Mouse (Mus musculus): Measurements from ENCODE around the gene Fcgr1. TPM values are rescaled to one million over a fixed set of nuclear protein-coding genes. Genes with fewer than 3 reads are reported as not detected.
"Not testable (repeated sequence)": the region's sequence is repeated elsewhere in the genome, so short reads cannot be mapped to it uniquely, and the experiment has no call there.

Gene Fcgr1
- polyA plus RNA-seq, 1 experiment from 2014 or later: 4.7 TPM

DNA sequence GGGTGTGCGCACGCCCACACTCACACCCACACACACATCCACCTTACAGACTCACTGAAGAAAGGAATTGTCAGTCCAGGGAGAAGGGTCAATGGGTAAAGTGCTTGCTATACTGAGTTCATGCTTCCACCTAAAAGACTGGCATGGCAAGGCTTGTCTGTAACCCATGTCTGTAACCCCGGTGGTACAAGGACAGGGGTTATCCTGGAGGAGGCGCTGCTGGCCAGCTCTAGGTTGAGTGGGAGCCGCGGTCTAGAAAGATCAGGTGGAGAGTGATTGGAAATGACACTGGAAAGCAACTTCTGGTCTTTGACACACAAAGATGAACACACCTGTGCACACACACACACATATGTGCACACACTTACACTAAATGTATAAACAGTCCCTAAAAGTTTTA is 13.1 kb downstream of the Fcgr1 start:
- no peak overlapping the region for H3K9ac ChIP-seq (replicated peaks; ENCODE audit: low read depth)
- ATAC-seq (no peak), DNase-seq (ENCODE audit: low spot score) (no peak)
- no peaks in the 10 kb centered on the region for H3K36me3 ChIP-seq (ENCODE audit: insufficient read depth, low read length)
- no peak overlapping the region for H3K27ac ChIP-seq (ENCODE audit: low read length)
- no peaks in the 10 kb centered on the region for H3K27me3 ChIP-seq (replicated peaks; ENCODE audit: insufficient read depth, low read length)
- H3K4me3 ChIP-seq (ENCODE audit: low read depth, low read length): no peak overlapping the region
- 51% methylated on average over 6 of the region's 6 CpGs for WGBS
- H3K4me1 ChIP-seq (ENCODE audit: insufficient read depth, low read depth, low read length): peaks cover 3% of the 10 kb centered on the region; the same call in 1 of the 2 replicates
- TF ChIP-seq CTCF (IDR thresholded peaks at IDR 0.05) (peak; percentile 24; the same call in 1 of the 2 replicates), EP300 (IDR thresholded peaks at IDR 0.05) (no peak)
- no peaks in the 10 kb centered on the region for H3K9me3 ChIP-seq (ENCODE audit: low read length)
- H3K4me2 ChIP-seq (replicated peaks; ENCODE audit: low read depth, low read length): no peak overlapping the region

- peak; percentile 83 for TF ChIP-seq CTCF (IDR thresholded peaks at IDR 0.05)
- TF ChIP-seq EP300 (IDR thresholded peaks at IDR 0.05): no peak
- peak; percentile 93 for DNase-seq (ENCODE audit: low spot score)
- peaks cover 3% of the 10 kb centered on the region; the same call in 1 of the 2 replicates for H3K4me1 ChIP-seq (ENCODE audit: insufficient read depth, low read depth, low read length)
Measured at GRCm38 (mm10) chr3:96277800-96278624, 15.8 kb downstream of the Fcgr1 start.

DNA sequence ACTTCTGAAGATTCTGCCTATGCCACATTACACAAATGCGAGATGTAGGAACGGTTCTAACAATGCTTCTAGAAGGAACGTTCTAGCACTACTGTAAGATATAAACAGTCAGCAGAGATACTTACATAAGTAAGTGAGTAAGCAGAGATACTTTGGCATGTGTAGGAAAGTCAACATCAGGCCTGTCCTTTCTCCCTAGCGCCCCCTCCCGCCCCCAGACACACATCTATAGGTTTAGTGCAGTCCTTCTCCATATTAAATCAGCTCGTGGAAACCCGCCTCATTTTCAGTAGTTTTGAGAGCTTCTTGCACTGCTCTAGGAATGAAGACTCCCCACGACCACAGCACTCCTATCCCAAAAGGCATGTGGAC is 16.4 kb downstream of the Fcgr1 start:
- Histone ChIP-seq H3K4me1 (ENCODE audit: insufficient read depth, low read depth, low read length) (peaks cover 3% of the 10 kb centered on the region; the same call in 1 of the 2 replicates), H3K4me2 (replicated peaks; ENCODE audit: low read depth, low read length) (peak overlapping the region; percentile 73), H3K9ac (replicated peaks; ENCODE audit: low read depth) (no peak overlapping the region), H3K36me3 (ENCODE audit: insufficient read depth, low read length) (no peaks in the 10 kb centered on the region), H3K27me3 (replicated peaks; ENCODE audit: insufficient read depth, low read length) (no peaks in the 10 kb centered on the region), H3K9me3 (ENCODE audit: low read length) (no peaks in the 10 kb centered on the region), H3K4me3 (ENCODE audit: low read depth, low read length) (peak overlapping the region; percentile 45), H3K27ac (ENCODE audit: low read length) (peak overlapping the region; percentile 43)
- peak; percentile 64 for DNase-seq (ENCODE audit: low spot score)
- 13% methylated on average over 7 of the region's 8 CpGs for WGBS
- peak; percentile 52 for ATAC-seq
- TF ChIP-seq EP300 (IDR thresholded peaks at IDR 0.05) (no peak), CTCF (IDR thresholded peaks at IDR 0.05) (peak; percentile 40)

More at GRCm38 (mm10) chr3:96277800-96278624, 15.8 kb downstream of the Fcgr1 start:
- no peaks in the 10 kb centered on the region for H3K9me3 ChIP-seq (ENCODE audit: low read length)
- peak overlapping the region; percentile 45 for H3K4me3 ChIP-seq (ENCODE audit: low read depth, low read length)
- peak; percentile 97 for ATAC-seq
- peak overlapping the region; percentile 73 for H3K4me2 ChIP-seq (replicated peaks; ENCODE audit: low read depth, low read length)
- H3K9ac ChIP-seq (replicated peaks; ENCODE audit: low read depth): no peak overlapping the region
- no peaks in the 10 kb centered on the region for H3K36me3 ChIP-seq (ENCODE audit: insufficient read depth, low read length)
- peak overlapping the region; percentile 43 for H3K27ac ChIP-seq (ENCODE audit: low read length)
- under 1% methylated on average over 49 of the region's 49 CpGs for WGBS
- no peaks in the 10 kb centered on the region for H3K27me3 ChIP-seq (replicated peaks; ENCODE audit: insufficient read depth, low read length)

- Histone ChIP-seq H3K36me3 (ENCODE audit: insufficient read depth, low read length) (no peaks in the 10 kb centered on the region), H3K4me1 (ENCODE audit: insufficient read depth, low read depth, low read length) (peaks cover 3% of the 10 kb centered on the region; the same call in 1 of the 2 replicates), H3K27ac (ENCODE audit: low read length) (no peak overlapping the region), H3K9ac (replicated peaks; ENCODE audit: low read depth) (no peak overlapping the region), H3K4me2 (replicated peaks; ENCODE audit: low read depth, low read length) (no peak overlapping the region), H3K9me3 (ENCODE audit: low read length) (no peaks in the 10 kb centered on the region), H3K4me3 (ENCODE audit: low read depth, low read length) (no peak overlapping the region), H3K27me3 (replicated peaks; ENCODE audit: insufficient read depth, low read length) (no peaks in the 10 kb centered on the region)
- ATAC-seq: no peak
- 86% methylated on average over 17 of the region's 17 CpGs for WGBS
- no peak for TF ChIP-seq EP300 (IDR thresholded peaks at IDR 0.05)
- TF ChIP-seq CTCF (IDR thresholded peaks at IDR 0.05): no peak
- no peak for DNase-seq (ENCODE audit: low spot score)
Measured at GRCm38 (mm10) chr3:96273591-96274465, 19.9 kb downstream of the Fcgr1 start.

GRCm38 (mm10) chr3:96269511-96270474 is 24.0 kb downstream of the Fcgr1 start, which contains the start of gene Hist2h2bb:
Gene Hist2h2bb, plus strand, starts transcription at chr3:96269752.
- Histone ChIP-seq H3K4me1 (ENCODE audit: insufficient read depth, low read depth, low read length) (no peaks in the 10 kb centered on the region), H3K4me3 (ENCODE audit: low read depth, low read length) (peak within 1 kb of the TSS; percentile 49), H3K27me3 (replicated peaks; ENCODE audit: insufficient read depth, low read length) (no peaks in the 10 kb centered on the region), H3K9ac (replicated peaks; ENCODE audit: low read depth) (peak within 1 kb of the TSS; percentile 42), H3K27ac (ENCODE audit: low read length) (peak within 1 kb of the TSS; percentile 92), H3K4me2 (replicated peaks; ENCODE audit: low read depth, low read length) (peak within 1 kb of the TSS; percentile 87), H3K36me3 (ENCODE audit: insufficient read depth, low read length) (no peaks in the 10 kb centered on the region), H3K9me3 (ENCODE audit: low read length) (no peaks in the 10 kb centered on the region)
- ATAC-seq (peak; percentile 96), DNase-seq (ENCODE audit: low spot score) (peak; percentile 99)
- TF ChIP-seq EP300 (IDR thresholded peaks at IDR 0.05): no peak
- no peak for TF ChIP-seq CTCF (IDR thresholded peaks at IDR 0.05)
- under 1% methylated on average over 45 of the region's 45 CpGs for whole genome bisulfite sequencing

GRCm38 (mm10) chr3:96268776-96269378 is 24.9 kb downstream of the Fcgr1 start:
- H3K27ac ChIP-seq (ENCODE audit: low read length): peak overlapping the region; percentile 92
- H3K27me3 ChIP-seq (replicated peaks; ENCODE audit: insufficient read depth, low read length); H3K9me3 ChIP-seq (ENCODE audit: low read length); H3K36me3 ChIP-seq (ENCODE audit: insufficient read depth, low read length); DNase-seq (ENCODE audit: low spot score); H3K4me1 ChIP-seq (ENCODE audit: insufficient read depth, low read depth, low read length): not testable (repeated sequence)
- peak overlapping the region; percentile 87 for H3K4me2 ChIP-seq (replicated peaks; ENCODE audit: low read depth, low read length)
- peak overlapping the region; percentile 41; the same call in 1 of the 2 replicates for H3K9ac ChIP-seq (replicated peaks; ENCODE audit: low read depth)
- under 1% methylated on average over 9 of the region's 44 CpGs for WGBS
- H3K4me3 ChIP-seq (ENCODE audit: low read depth, low read length): peak overlapping the region; percentile 49
- ATAC-seq: peak; percentile 30

All from lung, postnatal 0 days (tissue).